Mouse (Mus musculus): ENCODE results near the gene Mboat2.

Gene Mboat2

DNA sequence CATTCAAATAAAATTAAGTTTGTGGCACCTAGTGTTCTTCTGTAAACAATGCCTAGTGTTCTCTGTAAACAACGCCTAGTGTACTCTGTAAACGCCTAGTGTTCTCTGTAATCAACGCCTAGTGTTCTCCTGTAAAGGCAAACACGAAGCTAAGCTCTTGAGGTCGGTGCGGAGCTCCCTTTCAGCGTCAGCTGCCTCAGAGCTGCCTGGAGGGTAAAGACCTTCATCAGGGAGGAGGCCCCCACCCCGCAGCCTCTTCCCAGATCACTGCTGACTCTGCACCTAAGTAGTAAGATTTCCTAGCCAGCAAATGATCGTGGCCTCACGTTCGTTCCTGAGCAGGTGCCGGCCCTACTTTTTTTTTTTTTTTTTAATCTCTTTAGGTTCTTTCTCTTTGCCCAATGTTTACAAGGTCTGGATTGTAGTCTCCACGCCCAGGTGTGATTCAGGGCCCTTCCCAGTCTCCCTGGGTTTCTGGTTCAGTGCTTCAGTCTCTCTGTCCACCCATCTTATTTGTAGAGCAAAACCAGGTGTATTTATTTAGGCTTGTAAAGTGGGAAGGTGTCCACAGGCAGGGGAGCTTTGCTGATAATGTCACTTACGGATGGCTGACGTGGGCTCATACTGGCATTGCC lies 181.2 kb downstream of the Mboat2 start:
- no peak for ATAC-seq (ENCODE audit: low TSS enrichment)

GRCm38 (mm10) chr12:25012555-25013540 lies 182.2 kb downstream of the Mboat2 start:
- ATAC-seq (ENCODE audit: low TSS enrichment), result peak; percentile 86

Data from frontal cortex, adult (tissue).